Mouse (Mus musculus): ENCODE measurements around the gene Akirin1. TPM values are rescaled to one million over a fixed set of nuclear protein-coding genes. Genes with fewer than 3 reads are reported as not detected.

Akirin1 gene
- total and polyA plus RNA-seq, 3 experiments, result 60.4 to 200 (median 76.5) TPM

DNA sequence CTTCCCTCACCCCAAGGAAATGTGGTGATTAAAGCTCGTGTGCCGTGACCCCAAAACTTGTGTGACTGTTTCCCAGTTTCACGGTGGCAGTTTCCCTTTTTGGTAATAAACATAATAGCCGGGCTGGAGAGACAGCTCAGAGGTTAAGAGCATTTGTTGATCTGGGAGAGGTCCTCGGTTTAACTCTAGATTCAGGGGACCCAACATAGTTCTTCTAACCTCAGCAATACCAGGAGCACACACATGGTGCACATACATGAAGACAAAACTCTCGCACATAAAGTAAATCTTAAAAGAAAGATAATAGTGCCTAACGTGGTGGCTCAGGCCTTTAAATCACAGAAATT lies 31.7 kb downstream of the Akirin1 start:
- DNase-seq, result no peak

DNA sequence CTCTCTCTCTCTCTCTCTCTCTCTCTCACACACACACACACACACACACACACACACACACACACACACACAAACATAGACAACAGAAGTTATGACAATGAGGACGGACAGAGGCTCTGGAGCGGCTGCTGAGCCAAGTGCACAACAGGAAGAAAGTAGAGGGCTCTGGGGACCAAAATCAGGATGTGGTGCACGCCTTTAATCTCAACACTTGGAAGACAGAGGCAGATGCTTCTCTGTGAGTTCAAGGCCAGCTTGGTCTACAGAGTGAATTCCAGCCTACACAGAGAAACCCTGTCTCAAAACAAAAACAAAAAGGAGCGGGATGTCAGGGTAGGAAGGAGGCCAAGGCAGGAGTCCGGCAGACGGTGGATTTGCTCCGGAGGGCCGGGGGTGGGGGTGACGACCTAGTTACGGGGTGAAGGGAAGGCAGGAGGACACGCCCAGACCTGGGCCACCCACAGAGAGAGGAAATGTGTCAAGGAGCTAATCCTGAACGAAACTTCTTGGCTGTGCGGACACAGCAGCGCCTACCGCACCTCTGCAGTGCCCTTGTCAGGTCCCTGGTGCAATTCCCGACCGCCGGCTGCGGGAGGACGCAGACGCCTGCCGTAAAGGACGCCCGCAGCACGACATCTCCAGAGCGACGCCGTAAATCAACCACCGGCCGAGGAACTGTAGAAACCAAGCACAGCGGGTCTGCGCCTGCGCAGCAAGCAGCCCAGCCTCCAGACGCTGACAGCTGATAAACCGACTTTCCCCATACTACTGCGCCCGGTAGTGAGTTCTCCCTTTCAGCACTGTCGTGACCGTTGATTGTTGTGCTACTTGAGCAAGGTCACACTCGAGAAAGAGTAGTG lies 32.3 kb downstream of the Akirin1 start, which contains the start of gene Ndufs5:
Ndufs5 (minus strand) TSS at position 629 of the 860 bp plus-strand sequence.
- peak; percentile 97 for DNase-seq

DNA sequence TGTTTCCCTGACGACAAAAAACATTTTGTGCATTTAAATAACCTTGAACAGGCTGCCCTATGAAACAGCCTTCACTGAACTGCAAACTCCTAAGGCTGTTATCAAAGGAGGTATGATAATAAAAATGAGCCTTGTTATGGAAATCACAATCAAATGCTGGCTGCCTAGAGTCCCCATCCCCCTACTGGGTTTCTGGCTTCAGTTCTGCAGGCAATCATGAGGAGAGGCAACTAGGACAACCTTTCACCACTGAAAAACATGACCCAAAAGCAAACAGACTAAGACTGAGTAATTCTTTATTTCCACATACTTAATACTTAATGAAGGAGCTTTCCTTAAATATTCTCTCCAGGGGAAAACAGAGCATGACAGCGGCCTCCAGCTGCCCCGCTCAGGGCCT lies 37.7 kb downstream of the Akirin1 start:
- no peak for DNase-seq

DNA sequence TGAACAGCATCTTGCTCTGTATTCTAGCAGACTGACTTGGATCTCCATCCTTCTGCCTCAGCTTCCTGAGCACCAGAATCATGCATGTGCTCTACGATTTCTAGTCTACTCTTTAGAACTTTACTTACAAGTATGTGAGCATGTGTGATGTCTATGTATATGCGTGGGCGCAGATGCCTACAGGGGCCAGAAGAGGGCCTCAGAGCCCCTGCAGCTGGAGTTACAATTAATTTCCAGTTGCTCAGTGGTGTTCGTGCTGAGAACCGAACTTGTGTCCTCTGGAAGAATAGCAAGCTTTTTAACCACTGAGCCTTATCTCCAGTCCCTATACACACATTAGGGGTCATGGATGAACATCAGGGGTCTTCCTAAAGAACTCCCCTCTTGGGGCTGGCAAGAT lies 42.8 kb downstream of the Akirin1 start:
- DNase-seq, result no peak

DNA sequence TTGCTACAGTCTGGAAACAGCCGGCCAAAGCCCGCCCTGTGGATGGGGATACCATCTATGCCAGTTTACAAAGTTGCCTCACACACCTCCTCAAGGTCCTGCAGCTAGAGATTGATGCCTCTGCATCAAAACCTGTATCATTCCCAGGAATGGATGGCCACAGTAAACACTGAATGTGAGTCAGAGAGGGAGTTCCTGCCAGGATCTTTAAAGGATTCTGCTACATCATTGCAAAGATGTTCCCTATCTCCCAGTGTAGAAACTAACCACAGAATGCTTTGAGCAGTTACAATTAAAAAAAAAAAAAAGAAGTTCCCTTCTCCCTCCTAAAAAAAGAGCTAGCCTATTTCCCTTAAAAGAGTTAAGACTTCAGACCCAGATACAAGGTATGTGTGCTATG lies 44.8 kb downstream of the Akirin1 start:
- DNase-seq, result no peak

DNA sequence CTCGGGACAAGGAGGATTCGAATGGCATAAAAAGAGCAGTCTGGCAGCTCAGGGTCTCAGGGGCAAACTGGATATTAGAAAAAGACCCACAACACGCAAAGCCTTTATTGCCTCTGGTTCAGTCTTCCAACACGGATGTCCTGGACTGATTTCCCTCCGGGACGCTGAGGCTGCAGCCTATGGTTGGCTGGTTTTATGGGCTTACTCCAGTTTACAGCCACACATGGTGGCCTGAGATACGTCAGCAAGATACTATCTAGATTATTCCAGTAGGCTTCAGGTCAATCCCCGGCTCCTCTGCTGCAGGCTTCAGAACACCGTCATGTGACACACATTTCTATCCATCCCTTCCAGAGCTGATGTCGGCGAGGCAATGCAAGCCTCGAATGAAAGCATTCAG lies 56.8 kb downstream of the Akirin1 start:
- no peak for DNase-seq

DNA sequence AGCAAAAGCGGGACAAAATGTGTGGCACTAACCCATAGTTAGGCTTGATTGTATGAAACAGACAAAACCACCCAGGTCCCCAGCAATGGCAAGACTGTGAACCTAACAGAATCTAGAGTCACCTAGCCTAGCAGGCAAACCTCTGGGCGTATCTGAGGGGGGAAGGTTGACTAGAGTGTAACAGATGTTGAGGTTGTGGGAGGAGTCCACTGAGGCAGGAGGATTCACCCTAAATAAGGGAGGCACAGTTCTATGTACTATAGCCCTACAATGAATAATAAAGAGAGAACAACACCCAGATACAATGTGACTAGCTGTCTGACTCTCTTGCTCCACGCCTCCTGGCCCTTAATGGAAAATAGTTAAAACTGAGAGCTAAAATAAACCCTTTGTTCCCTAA lies 58.1 kb downstream of the Akirin1 start:
- no peak for DNase-seq

DNA sequence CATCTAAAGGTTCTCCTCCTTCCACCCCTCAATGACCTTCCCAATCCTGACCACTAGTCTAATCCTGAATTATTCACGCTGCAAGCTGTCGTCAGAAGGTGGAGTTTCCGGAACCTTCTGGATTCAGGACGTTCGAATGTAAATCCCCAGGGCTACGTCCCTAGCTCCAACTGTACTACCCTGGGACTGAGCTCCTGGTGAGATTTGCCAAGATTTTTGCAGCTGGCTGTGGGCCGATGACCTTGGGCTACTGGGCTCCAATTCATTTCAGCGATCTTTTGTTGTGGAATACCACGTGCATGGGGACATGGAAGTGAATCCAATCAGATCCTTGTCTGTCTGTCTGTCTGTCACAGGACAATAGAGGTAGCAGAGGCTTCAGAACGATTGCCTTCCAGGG lies 59.8 kb downstream of the Akirin1 start:
- peak; percentile 80 for DNase-seq

DNA sequence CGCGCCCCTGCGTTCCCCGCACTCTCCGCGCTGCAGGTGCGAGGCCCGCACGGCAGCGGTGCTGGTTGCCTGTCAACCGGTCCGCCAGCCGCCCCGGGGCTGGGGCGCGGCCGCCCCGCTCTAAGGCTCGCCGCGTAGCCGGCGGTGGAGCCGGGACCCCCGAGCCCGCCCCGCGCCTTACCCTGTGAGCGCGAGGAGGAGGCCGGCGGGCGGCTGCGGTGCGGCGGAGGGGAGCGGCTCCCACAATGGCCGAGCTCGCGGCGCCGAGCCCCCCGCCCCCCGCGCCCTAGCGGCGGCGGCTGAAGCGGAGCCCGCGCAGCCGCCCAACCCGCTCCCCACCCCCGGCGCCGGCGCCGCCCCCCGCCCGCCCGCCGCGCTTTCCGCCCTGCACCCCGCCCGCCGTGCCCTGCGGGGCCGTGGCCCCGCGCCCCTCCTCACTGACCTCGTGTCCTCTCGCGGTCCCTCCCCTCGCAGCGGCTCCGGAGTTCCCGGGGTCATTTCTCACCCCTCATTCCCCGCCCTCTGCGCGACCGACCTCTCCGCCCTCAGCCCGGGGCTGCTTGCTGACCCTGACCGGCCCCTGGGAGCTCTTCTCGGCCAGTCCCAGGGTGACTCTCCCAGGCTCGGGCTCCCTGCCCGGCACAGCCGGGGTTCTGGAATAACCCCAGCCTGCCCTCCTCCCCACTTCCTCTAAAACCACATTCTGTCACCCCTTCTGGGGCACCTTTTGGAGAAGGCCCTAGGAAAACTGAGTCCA lies 62.9 kb downstream of the Akirin1 start:
- DNase-seq, result peak; percentile 81

DNA sequence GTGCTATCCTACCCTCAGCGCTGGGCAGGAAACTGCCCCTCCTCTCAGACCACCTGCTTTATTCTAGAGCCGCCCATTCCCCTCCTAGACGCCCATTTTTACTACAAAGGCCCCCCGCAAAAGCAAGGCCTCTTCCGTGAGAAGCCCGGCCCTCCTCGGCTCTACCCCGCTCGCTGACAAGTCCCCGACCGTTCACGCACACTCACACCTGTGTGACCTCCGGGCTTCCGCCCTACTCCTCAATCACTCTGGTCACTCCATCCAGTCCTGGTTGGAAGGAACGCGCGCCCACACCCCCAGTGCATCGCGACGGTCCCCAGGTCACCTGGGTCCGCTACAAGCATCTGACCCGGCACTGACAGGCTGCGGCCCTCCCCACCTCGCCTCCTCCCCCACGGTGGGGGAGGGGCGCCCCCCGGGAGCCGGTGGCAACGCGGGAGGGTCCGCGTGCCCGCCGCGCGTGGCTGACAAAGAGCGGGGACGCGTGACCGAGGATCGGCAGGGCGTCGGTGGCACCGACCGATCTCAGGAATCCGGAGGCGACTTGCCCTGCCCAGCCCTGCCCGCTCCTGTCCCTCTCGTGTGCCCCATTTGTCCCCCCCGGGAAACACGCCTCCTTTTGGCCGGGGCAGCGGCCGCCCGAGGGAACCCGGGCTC lies 63.6 kb downstream of the Akirin1 start:
- DNase-seq, result peak; percentile 13

DNA sequence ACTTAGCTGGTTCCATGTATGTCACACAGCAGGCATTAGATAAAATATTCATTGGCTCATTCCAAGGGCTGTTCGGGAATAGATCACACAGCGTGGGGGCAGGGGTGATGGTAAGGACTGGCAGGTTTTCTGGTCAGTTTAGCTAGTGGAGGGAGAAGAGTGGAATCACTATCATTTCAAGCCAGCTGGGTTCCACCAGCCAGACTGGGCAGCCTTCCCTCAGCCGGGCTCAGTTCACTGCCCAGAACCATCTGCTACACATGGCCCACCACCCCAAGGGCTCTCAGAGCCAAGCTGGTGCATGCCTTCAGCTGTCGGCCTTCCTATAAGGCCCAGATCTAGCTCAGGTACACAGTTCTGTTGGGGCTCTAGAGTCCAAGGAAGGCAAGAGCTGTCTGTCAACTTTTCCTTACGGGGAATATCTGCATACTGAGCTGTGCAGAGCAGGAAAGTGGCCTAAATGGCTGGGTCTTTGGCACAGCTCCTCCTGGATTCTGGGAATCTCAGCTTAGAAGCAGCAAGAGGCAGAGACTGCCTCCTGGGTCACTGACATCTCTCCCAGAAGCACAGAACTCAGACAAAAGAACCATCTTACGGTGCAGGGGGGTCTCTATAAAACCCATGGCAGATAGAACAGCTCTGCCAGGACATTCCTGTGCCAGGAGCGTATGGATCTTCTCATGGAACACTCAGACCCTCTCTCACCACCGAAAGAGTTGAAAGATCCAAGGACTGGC lies 64.5 kb downstream of the Akirin1 start:
- DNase-seq, result no peak

DNA sequence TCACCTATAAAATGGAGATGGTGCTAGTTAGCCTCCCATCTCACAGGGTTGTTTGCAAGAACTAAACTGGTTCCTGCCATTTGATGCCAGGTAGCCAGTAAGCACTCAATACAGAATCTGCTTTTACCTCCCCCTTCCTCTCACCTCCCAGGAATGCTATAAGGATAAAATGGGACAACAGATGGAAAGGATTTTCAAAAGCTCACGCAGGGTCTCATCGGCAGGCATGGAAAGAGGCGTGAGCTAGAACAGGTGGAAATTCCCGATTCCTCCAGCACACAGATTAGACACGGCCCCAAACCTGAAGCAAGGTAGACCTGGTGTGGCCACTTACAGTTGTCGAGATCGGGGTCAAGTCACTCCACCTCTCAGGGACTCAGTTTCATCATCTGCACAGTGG lies 65.1 kb downstream of the Akirin1 start:
- DNase-seq, result no peak

Other genes with a start within 250 kb of the Akirin1 start
- gene Macf1, start 66.0 kb downstream of the Akirin1 start, total RNA-seq (2021), result 100 to 1,000 TPM; 122 to 138 TPM
- gene Macf1, start 66.0 kb downstream of the Akirin1 start, polyA plus RNA-seq (2012; rRNA removed), result 29.1 and 37.6 TPM in 2 replicates
- 100 to 1,000 TPM; 178 to 276 TPM for gene Ndufs5, start 32.1 kb downstream of the Akirin1 start, total RNA-seq (2021)
- gene Ndufs5, start 32.1 kb downstream of the Akirin1 start, polyA plus RNA-seq (2012; rRNA removed), result 11.9 and 15.8 TPM in 2 replicates
- 1 to 10 TPM in 1 of 2 experiments, under 1 TPM in 1; 0.63 to 1.3 TPM for gene Rhbdl2, start 37.5 kb upstream of the Akirin1 start, total RNA-seq (2021)
- gene Rhbdl2, start 37.5 kb upstream of the Akirin1 start, polyA plus RNA-seq (2012; rRNA removed), result 0.35 and 0.48 TPM in 2 replicates
- gene 4933427I04Rik, start 109.3 kb upstream of the Akirin1 start, total RNA-seq (2021), result not detected
- not detected in 2 replicates for gene 4933427I04Rik, start 109.3 kb upstream of the Akirin1 start, polyA plus RNA-seq (2012; rRNA removed)
- 10 to 100 TPM; 41.7 to 52.8 TPM for gene Mycbp, start 154.5 kb upstream of the Akirin1 start, total RNA-seq (2021)
- gene Mycbp, start 154.5 kb upstream of the Akirin1 start, polyA plus RNA-seq (2012; rRNA removed), result 8.0 and 9.2 TPM in 2 replicates
- 10 to 100 TPM; 84.3 to 91.4 TPM for gene Rragc, start 167.1 kb upstream of the Akirin1 start, total RNA-seq (2021)
- gene Rragc, start 167.1 kb upstream of the Akirin1 start, polyA plus RNA-seq (2012; rRNA removed), result 39.6 and 42.8 TPM in 2 replicates
- not detected for gene 4930535I16Rik, start 167.7 kb upstream of the Akirin1 start, total RNA-seq (2021)
- 0.54 and 0.82 TPM in 2 replicates for gene 4930535I16Rik, start 167.7 kb upstream of the Akirin1 start, polyA plus RNA-seq (2012; rRNA removed)

Data from adrenal gland, adult 2 months (tissue).